Mouse (Mus musculus): ENCODE results near the gene Psmb11. TPM values are rescaled to one million over a fixed set of nuclear protein-coding genes. Genes with fewer than 3 reads are reported as not detected.
A peak's percentile ranks its signal among the peaks of the same experiment; 100 is the strongest.

Gene Psmb11
- total and polyA plus RNA-seq, 3 experiments: 0.11 TPM; not detected in 2

GRCm38 (mm10) chr14:54602613-54603012 lies 18.6 kb upstream of the Psmb11 start:
- Histone ChIP-seq H3K36me3 (replicated peaks) (peaks cover 6% of the 10 kb centered on the region), H3K4me3 (ENCODE audit: low read depth, low read length) (peak overlapping the region; percentile 76; the same call in 1 of the 2 replicates), H3K27me3 (ENCODE audit: insufficient read depth, low read length) (no peaks in the 10 kb centered on the region), H3K9me3 (replicated peaks) (no peaks in the 10 kb centered on the region), H3K4me1 (ENCODE audit: insufficient read depth, low read depth, low read length) (peaks cover 42% of the 10 kb centered on the region)
- DNase-seq (ENCODE audit: low spot score) (no peak), ATAC-seq (ENCODE audit: extremely low read depth, insufficient number of reproducible peaks, low FRiP score, poor library complexity, severe bottlenecking) (no peak)
- TF ChIP-seq GATA1 (IDR thresholded peaks at IDR 0.05; ENCODE audit: borderline replicate concordance, low read length) (no peak), CTCF (IDR thresholded peaks at IDR 0.05; ENCODE audit: low read depth, low read length) (no peak), TAL1 (conservative IDR thresholded peaks at IDR 0.05; ENCODE audit: low read depth, low read length) (no peak), POLR2AphosphoS5 (IDR thresholded peaks at IDR 0.05; ENCODE audit: insufficient replicate concordance, low read depth, low read length) (no peak), GATA2 (IDR thresholded peaks at IDR 0.05; ENCODE audit: borderline replicate concordance, low read depth, low read length) (no peak)

- no peaks in the 10 kb centered on the region for H3K27me3 ChIP-seq (ENCODE audit: insufficient read depth, low read length)
- peak overlapping the region; percentile 76 for H3K4me3 ChIP-seq (ENCODE audit: low read depth, low read length)
- DNase-seq (ENCODE audit: low spot score): peak; percentile 97
- no peaks in the 10 kb centered on the region for H3K9me3 ChIP-seq (replicated peaks)
- ATAC-seq (ENCODE audit: extremely low read depth, insufficient number of reproducible peaks, low FRiP score, poor library complexity, severe bottlenecking): peak; percentile 96
- TF ChIP-seq CTCF (IDR thresholded peaks at IDR 0.05; ENCODE audit: low read depth, low read length): no peak
- TF ChIP-seq POLR2AphosphoS5 (IDR thresholded peaks at IDR 0.05; ENCODE audit: insufficient replicate concordance, low read depth, low read length): no peak
- TF ChIP-seq GATA2 (IDR thresholded peaks at IDR 0.05; ENCODE audit: borderline replicate concordance, low read depth, low read length): no peak
- TF ChIP-seq TAL1 (conservative IDR thresholded peaks at IDR 0.05; ENCODE audit: low read depth, low read length): no peak
- no peak for TF ChIP-seq GATA1 (IDR thresholded peaks at IDR 0.05; ENCODE audit: borderline replicate concordance, low read length)
- peaks cover 5% of the 10 kb centered on the region for H3K36me3 ChIP-seq (replicated peaks)
- peaks cover 45% of the 10 kb centered on the region for H3K4me1 ChIP-seq (ENCODE audit: insufficient read depth, low read depth, low read length)
Observed at GRCm38 (mm10) chr14:54603038-54603654, 18.1 kb upstream of the Psmb11 start.

GRCm38 (mm10) chr14:54603686-54604085 lies 17.5 kb upstream of the Psmb11 start:
- Histone ChIP-seq H3K36me3 (replicated peaks) (peaks cover 5% of the 10 kb centered on the region), H3K4me1 (ENCODE audit: insufficient read depth, low read depth, low read length) (peaks cover 45% of the 10 kb centered on the region), H3K9me3 (replicated peaks) (no peaks in the 10 kb centered on the region), H3K4me3 (ENCODE audit: low read depth, low read length) (peak overlapping the region; percentile 76), H3K27me3 (ENCODE audit: insufficient read depth, low read length) (no peaks in the 10 kb centered on the region)
- DNase-seq (ENCODE audit: low spot score) (no peak), ATAC-seq (ENCODE audit: extremely low read depth, insufficient number of reproducible peaks, low FRiP score, poor library complexity, severe bottlenecking) (no peak)
- TF ChIP-seq GATA2 (IDR thresholded peaks at IDR 0.05; ENCODE audit: borderline replicate concordance, low read depth, low read length) (no peak), GATA1 (IDR thresholded peaks at IDR 0.05; ENCODE audit: borderline replicate concordance, low read length) (no peak)

- no peaks in the 10 kb centered on the region for H3K27me3 ChIP-seq (ENCODE audit: insufficient read depth, low read length)
- no peak for ATAC-seq (ENCODE audit: extremely low read depth, insufficient number of reproducible peaks, low FRiP score, poor library complexity, severe bottlenecking)
- TF ChIP-seq CTCF (IDR thresholded peaks at IDR 0.05; ENCODE audit: low read depth, low read length): no peak
- no peak for TF ChIP-seq GATA2 (IDR thresholded peaks at IDR 0.05; ENCODE audit: borderline replicate concordance, low read depth, low read length)
- TF ChIP-seq GATA1 (IDR thresholded peaks at IDR 0.05; ENCODE audit: borderline replicate concordance, low read length): no peak
- TF ChIP-seq TAL1 (conservative IDR thresholded peaks at IDR 0.05; ENCODE audit: low read depth, low read length): no peak
- no peak for TF ChIP-seq POLR2AphosphoS5 (IDR thresholded peaks at IDR 0.05; ENCODE audit: insufficient replicate concordance, low read depth, low read length)
Observed at GRCm38 (mm10) chr14:54605752-54606321, 15.4 kb upstream of the Psmb11 start, which contains the start of gene 4931414P19Rik. Gene 4931414P19Rik, minus strand, starts transcription at chr14:54605993.

GRCm38 (mm10) chr14:54607226-54607625 lies 14.0 kb upstream of the Psmb11 start:
- H3K9me3 ChIP-seq (replicated peaks): no peaks in the 10 kb centered on the region
- no peaks in the 10 kb centered on the region for H3K27me3 ChIP-seq (ENCODE audit: insufficient read depth, low read length)
- no peak overlapping the region for H3K4me3 ChIP-seq (ENCODE audit: low read depth, low read length)
- H3K4me1 ChIP-seq (ENCODE audit: insufficient read depth, low read depth, low read length): peaks cover 40% of the 10 kb centered on the region
- no peak for ATAC-seq (ENCODE audit: extremely low read depth, insufficient number of reproducible peaks, low FRiP score, poor library complexity, severe bottlenecking)
- H3K36me3 ChIP-seq (replicated peaks): peaks cover 25% of the 10 kb centered on the region
- no peak for TF ChIP-seq GATA2 (IDR thresholded peaks at IDR 0.05; ENCODE audit: borderline replicate concordance, low read depth, low read length)
- no peak for TF ChIP-seq GATA1 (IDR thresholded peaks at IDR 0.05; ENCODE audit: borderline replicate concordance, low read length)
- TF ChIP-seq POLR2AphosphoS5 (IDR thresholded peaks at IDR 0.05; ENCODE audit: insufficient replicate concordance, low read depth, low read length): no peak
- TF ChIP-seq TAL1 (conservative IDR thresholded peaks at IDR 0.05; ENCODE audit: low read depth, low read length): no peak
- no peak for TF ChIP-seq CTCF (IDR thresholded peaks at IDR 0.05; ENCODE audit: low read depth, low read length)
- no peak for DNase-seq (ENCODE audit: low spot score)

More at GRCm38 (mm10) chr14:54605752-54606321, 15.4 kb upstream of the Psmb11 start, which contains the start of gene 4931414P19Rik:
- DNase-seq (ENCODE audit: low spot score): peak; percentile 81
- Histone ChIP-seq H3K4me3 (ENCODE audit: low read depth, low read length) (peak within 1 kb of the TSS; percentile 66), H3K4me1 (ENCODE audit: insufficient read depth, low read depth, low read length) (peaks cover 47% of the 10 kb centered on the region), H3K9me3 (replicated peaks) (no peaks in the 10 kb centered on the region), H3K36me3 (replicated peaks) (peaks cover 11% of the 10 kb centered on the region)

- H3K9me3 ChIP-seq (replicated peaks): no peaks in the 10 kb centered on the region
- DNase-seq (ENCODE audit: low spot score) (no peak), ATAC-seq (ENCODE audit: extremely low read depth, insufficient number of reproducible peaks, low FRiP score, poor library complexity, severe bottlenecking) (no peak)
- TF ChIP-seq GATA2 (IDR thresholded peaks at IDR 0.05; ENCODE audit: borderline replicate concordance, low read depth, low read length): no peak
- no peak for TF ChIP-seq GATA1 (IDR thresholded peaks at IDR 0.05; ENCODE audit: borderline replicate concordance, low read length)
- peaks cover 39% of the 10 kb centered on the region for H3K36me3 ChIP-seq (replicated peaks)
- H3K27me3 ChIP-seq (ENCODE audit: insufficient read depth, low read length): no peaks in the 10 kb centered on the region
- H3K4me3 ChIP-seq (ENCODE audit: low read depth, low read length): no peak overlapping the region
- peaks cover 23% of the 10 kb centered on the region for H3K4me1 ChIP-seq (ENCODE audit: insufficient read depth, low read depth, low read length)
Observed at GRCm38 (mm10) chr14:54609245-54609644, 12.0 kb upstream of the Psmb11 start.
